Mouse (Mus musculus): ENCODE measurements around the gene Pcdh15.

Gene Pcdh15

GRCm38 (mm10) chr10:73947799-73948198, 848.7 kb downstream of the Pcdh15 start:
- no peak for DNase-seq (ENCODE audit: low spot score in 2 of 2)

GRCm38 (mm10) chr10:73953362-73953761, 854.2 kb downstream of the Pcdh15 start:
- DNase-seq (ENCODE audit: low spot score in 2 of 2) = no peak

GRCm38 (mm10) chr10:73984057-73984456, 884.9 kb downstream of the Pcdh15 start:
- DNase-seq (ENCODE audit: low spot score in 2 of 2) = no peak

- DNase-seq (ENCODE audit: low spot score in 2 of 2) = no peak
Observed at GRCm38 (mm10) chr10:74008836-74009235, 909.7 kb downstream of the Pcdh15 start.

- DNase-seq (ENCODE audit: low spot score in 2 of 2) = no peak
Observed at GRCm38 (mm10) chr10:74023091-74023490, 923.9 kb downstream of the Pcdh15 start.

- no peak for DNase-seq (ENCODE audit: low spot score in 2 of 2)
Observed at GRCm38 (mm10) chr10:74053059-74053458, 953.9 kb downstream of the Pcdh15 start.

GRCm38 (mm10) chr10:74086653-74087052, 987.5 kb downstream of the Pcdh15 start:
- no peak for DNase-seq (ENCODE audit: low spot score in 2 of 2)

GRCm38 (mm10) chr10:74098296-74098695, 999.2 kb downstream of the Pcdh15 start:
- DNase-seq (ENCODE audit: low spot score in 2 of 2) = no peak

GRCm38 (mm10) chr10:74114107-74114506, 1015.0 kb downstream of the Pcdh15 start:
- DNase-seq (ENCODE audit: low spot score in 2 of 2) = no peak

GRCm38 (mm10) chr10:74116817-74117216, 1017.7 kb downstream of the Pcdh15 start:
- DNase-seq (ENCODE audit: low spot score in 2 of 2) = no peak

GRCm38 (mm10) chr10:74123421-74123820, 1024.3 kb downstream of the Pcdh15 start:
- DNase-seq (ENCODE audit: low spot score in 2 of 2) = no peak

- no peak for DNase-seq (ENCODE audit: low spot score in 2 of 2)
Observed at GRCm38 (mm10) chr10:74129192-74129591, 1030.0 kb downstream of the Pcdh15 start.

GRCm38 (mm10) chr10:74129665-74130064, 1030.5 kb downstream of the Pcdh15 start:
- no peak for DNase-seq (ENCODE audit: low spot score in 2 of 2)

GRCm38 (mm10) chr10:74130805-74131204, 1031.7 kb downstream of the Pcdh15 start:
- no peak for DNase-seq (ENCODE audit: low spot score in 2 of 2)

GRCm38 (mm10) chr10:74147966-74148365, 1048.8 kb downstream of the Pcdh15 start:
- no peak for DNase-seq (ENCODE audit: low spot score in 2 of 2)

- no peak for DNase-seq (ENCODE audit: low spot score in 2 of 2)
Observed at GRCm38 (mm10) chr10:74181921-74182320, 1082.8 kb downstream of the Pcdh15 start.

GRCm38 (mm10) chr10:74203650-74204049, 1104.5 kb downstream of the Pcdh15 start:
- DNase-seq (ENCODE audit: low spot score in 2 of 2) = peak in 1 of 2 experiments; percentile 1

GRCm38 (mm10) chr10:74217268-74217667, 1118.1 kb downstream of the Pcdh15 start:
- no peak for DNase-seq (ENCODE audit: low spot score in 2 of 2)

GRCm38 (mm10) chr10:74220439-74220838, 1121.3 kb downstream of the Pcdh15 start:
- no peak for DNase-seq (ENCODE audit: low spot score in 2 of 2)

- no peak for DNase-seq (ENCODE audit: low spot score in 2 of 2)
Observed at GRCm38 (mm10) chr10:74257716-74258446, 1158.7 kb downstream of the Pcdh15 start.

- DNase-seq (ENCODE audit: low spot score in 2 of 2) = no peak
Observed at GRCm38 (mm10) chr10:74258639-74259038, 1159.5 kb downstream of the Pcdh15 start.

GRCm38 (mm10) chr10:74269637-74270269, 1170.6 kb downstream of the Pcdh15 start:
- DNase-seq (ENCODE audit: low spot score in 2 of 2) = no peak

- no peak for DNase-seq (ENCODE audit: low spot score in 2 of 2)
Observed at GRCm38 (mm10) chr10:74270894-74271293, 1171.8 kb downstream of the Pcdh15 start.

All from urinary bladder, adult 18-20 months (tissue).